Mouse (Mus musculus): ENCODE results near the gene Gm10100. TPM values are rescaled to one million over a fixed set of nuclear protein-coding genes. Genes with fewer than 3 reads are reported as not detected.
"Not testable (repeated sequence)": the region's sequence is repeated elsewhere in the genome, so short reads cannot be mapped to it uniquely, and the experiment has no call there.

The Gm10100 gene
- polyA plus RNA-seq, 1 experiment from 2014 or later = not detected

DNA sequence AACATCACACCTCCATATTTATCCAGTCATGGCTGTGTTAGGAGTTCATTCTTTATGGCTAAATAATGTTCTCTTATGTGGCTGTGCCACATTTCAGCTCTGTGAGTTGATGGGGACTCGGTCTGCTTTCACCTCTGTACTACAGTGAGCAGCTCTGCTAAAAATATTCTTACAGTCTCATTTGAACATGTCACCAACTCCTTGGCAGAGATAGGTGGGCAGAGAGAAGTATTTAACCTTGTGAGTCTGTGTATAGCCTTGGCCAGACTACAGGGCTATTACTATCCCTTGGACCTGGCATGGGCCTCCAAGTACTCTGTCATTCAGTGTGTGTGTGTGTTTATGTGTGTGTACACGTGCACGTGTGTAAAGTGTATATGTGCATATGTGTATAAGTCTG is 45.9 kb downstream of the Gm10100 start:
- H3K4me2 ChIP-seq (ENCODE audit: low read length); H3K27me3 ChIP-seq (ENCODE audit: control insufficient read depth, insufficient read depth, low read depth, low read length); H3K9ac ChIP-seq (ENCODE audit: low read depth, low read length); H3K4me3 ChIP-seq (ENCODE audit: low read depth, low read length); ATAC-seq; H3K9me3 ChIP-seq (replicated peaks; ENCODE audit: control insufficient read depth, low read length, poor library complexity, severe bottlenecking); H3K4me1 ChIP-seq (ENCODE audit: control insufficient read depth, insufficient read depth, low read length); H3K36me3 ChIP-seq (ENCODE audit: control insufficient read depth, insufficient read depth, low read length); H3K27ac ChIP-seq (ENCODE audit: low read length): not testable (repeated sequence)
- WGBS = 82% methylated on average over 1 of the region's 3 CpGs

Other genes with a start within 250 kb of the Gm10100 start
- gene Fam207a, start 210.7 kb upstream of the Gm10100 start, polyA plus RNA-seq (2015; fragmentation: Nextera tagmentation; extraction: Ambion mirVana) = 40.5 and 44.1 TPM in 2 replicates
- 0.59 and 0.67 TPM in 2 replicates for gene Itgb2, start 196.2 kb upstream of the Gm10100 start, polyA plus RNA-seq (2015; fragmentation: Nextera tagmentation; extraction: Ambion mirVana)
- 63.6 and 70.8 TPM in 2 replicates for gene Pttg1ip, start 144.8 kb upstream of the Gm10100 start, polyA plus RNA-seq (2015; fragmentation: Nextera tagmentation; extraction: Ambion mirVana)
- gene Sumo3, start 120.4 kb upstream of the Gm10100 start, polyA plus RNA-seq (2015; fragmentation: Nextera tagmentation; extraction: Ambion mirVana) = 315 and 350 TPM in 2 replicates
- 1.5 and 2.9 TPM in 2 replicates for gene Gm49325, start 120.3 kb upstream of the Gm10100 start, polyA plus RNA-seq (2015; fragmentation: Nextera tagmentation; extraction: Ambion mirVana)
- 80.9 and 81.8 TPM in 2 replicates for gene Ube2g2, start 104.2 kb upstream of the Gm10100 start, polyA plus RNA-seq (2015; fragmentation: Nextera tagmentation; extraction: Ambion mirVana)
- gene Tspear, start 39.9 kb upstream of the Gm10100 start, polyA plus RNA-seq (2015; fragmentation: Nextera tagmentation; extraction: Ambion mirVana) = 1.3 and 1.6 TPM in 2 replicates
- gene Gm19402, start 35.7 kb upstream of the Gm10100 start, polyA plus RNA-seq (2015; fragmentation: Nextera tagmentation; extraction: Ambion mirVana) = not detected in 2 replicates
- gene Gm9508, start 29.3 kb upstream of the Gm10100 start, polyA plus RNA-seq (2015; fragmentation: Nextera tagmentation; extraction: Ambion mirVana) = not detected in 2 replicates
- gene Gm10272, start 19.9 kb upstream of the Gm10100 start, polyA plus RNA-seq (2015; fragmentation: Nextera tagmentation; extraction: Ambion mirVana) = not detected in 2 replicates
- gene Gm10024, start 15.0 kb upstream of the Gm10100 start, polyA plus RNA-seq (2015; fragmentation: Nextera tagmentation; extraction: Ambion mirVana) = not detected in 2 replicates
- gene Gm10142, start 10.7 kb upstream of the Gm10100 start, polyA plus RNA-seq (2015; fragmentation: Nextera tagmentation; extraction: Ambion mirVana) = not detected in 2 replicates
- not detected in 2 replicates for gene Krtap12-1, start 5.9 kb upstream of the Gm10100 start, polyA plus RNA-seq (2015; fragmentation: Nextera tagmentation; extraction: Ambion mirVana)
- not detected in 2 replicates for gene Gm18596, start 16.2 kb downstream of the Gm10100 start, polyA plus RNA-seq (2015; fragmentation: Nextera tagmentation; extraction: Ambion mirVana)
- gene Gm9736, start 24.9 kb downstream of the Gm10100 start, polyA plus RNA-seq (2015; fragmentation: Nextera tagmentation; extraction: Ambion mirVana) = not detected in 2 replicates
- not detected in 2 replicates for gene Gm3233, start 33.2 kb downstream of the Gm10100 start, polyA plus RNA-seq (2015; fragmentation: Nextera tagmentation; extraction: Ambion mirVana)
- gene Gm3238, start 44.8 kb downstream of the Gm10100 start, polyA plus RNA-seq (2015; fragmentation: Nextera tagmentation; extraction: Ambion mirVana) = not detected in 2 replicates
- gene Gm7138, start 50.5 kb downstream of the Gm10100 start, polyA plus RNA-seq (2015; fragmentation: Nextera tagmentation; extraction: Ambion mirVana) = not detected in 2 replicates
- not detected in 2 replicates for gene Gm3250, start 56.1 kb downstream of the Gm10100 start, polyA plus RNA-seq (2015; fragmentation: Nextera tagmentation; extraction: Ambion mirVana)
- gene Gm7137, start 61.7 kb downstream of the Gm10100 start, polyA plus RNA-seq (2015; fragmentation: Nextera tagmentation; extraction: Ambion mirVana) = not detected in 2 replicates
- not detected in 2 replicates for gene Gm9639, start 68.6 kb downstream of the Gm10100 start, polyA plus RNA-seq (2015; fragmentation: Nextera tagmentation; extraction: Ambion mirVana)
- not detected in 2 replicates for gene Gm19668, start 72.6 kb downstream of the Gm10100 start, polyA plus RNA-seq (2015; fragmentation: Nextera tagmentation; extraction: Ambion mirVana)
- not detected in 2 replicates for gene Gm9507, start 85.4 kb downstream of the Gm10100 start, polyA plus RNA-seq (2015; fragmentation: Nextera tagmentation; extraction: Ambion mirVana)
- gene Gm2696, start 88.2 kb downstream of the Gm10100 start, polyA plus RNA-seq (2015; fragmentation: Nextera tagmentation; extraction: Ambion mirVana) = not detected in 2 replicates
- gene Krtap10-4, start 100.6 kb downstream of the Gm10100 start, polyA plus RNA-seq (2015; fragmentation: Nextera tagmentation; extraction: Ambion mirVana) = not detected in 2 replicates
- gene Krtap10-10, start 109.5 kb downstream of the Gm10100 start, polyA plus RNA-seq (2015; fragmentation: Nextera tagmentation; extraction: Ambion mirVana) = not detected in 2 replicates
- gene Gm36176, start 120.3 kb downstream of the Gm10100 start, polyA plus RNA-seq (2015; fragmentation: Nextera tagmentation; extraction: Ambion mirVana) = not detected in 2 replicates
- gene Gm10318, start 126.4 kb downstream of the Gm10100 start, polyA plus RNA-seq (2015; fragmentation: Nextera tagmentation; extraction: Ambion mirVana) = not detected in 2 replicates
- gene Gm3285, start 135.5 kb downstream of the Gm10100 start, polyA plus RNA-seq (2015; fragmentation: Nextera tagmentation; extraction: Ambion mirVana) = not detected in 2 replicates
- gene Lrrc3, start 176.1 kb downstream of the Gm10100 start, polyA plus RNA-seq (2015; fragmentation: Nextera tagmentation; extraction: Ambion mirVana) = 25.4 and 28.7 TPM in 2 replicates
- 6.3 and 6.4 TPM in 2 replicates for gene Trpm2, start 244.1 kb downstream of the Gm10100 start, polyA plus RNA-seq (2015; fragmentation: Nextera tagmentation; extraction: Ambion mirVana)